Mouse (Mus musculus) limb, embryonic 12.5 days (tissue): ENCODE results near the gene Jade1. TPM values are rescaled to one million over a fixed set of nuclear protein-coding genes. Genes with fewer than 3 reads are reported as not detected.
A peak's percentile ranks its signal among the peaks of the same experiment; 100 is the strongest.

Experiments used
- ATAC-seq: fragments of 200-750 bp; cut with Nextera tagmentation; 2 replicates; pipeline ENCODE4 v1.8.0; 2017; ENCODE audit warnings: low read depth, moderate TSS enrichment; ENCODE audit not compliant: insufficient number of reproducible peaks, insufficient read depth, low FRiP score, low TSS enrichment
- H3K27ac ChIP-seq: fragments of 300-500 bp; sonication (generic); 2 replicates; pipeline ENCODE4 v1.5.1; 2016; ENCODE audit warnings: mild to moderate bottlenecking, moderate library complexity
- H3K27me3 ChIP-seq: fragments of 300-500 bp; sonication (generic); 2 replicates; pipeline ENCODE4 v1.6.1; 2016; ENCODE audit warnings: mild to moderate bottlenecking, moderate library complexity
- H3K36me3 ChIP-seq: fragments of 300-500 bp; sonication (generic); 2 replicates; pipeline ENCODE4 v1.6.1; 2016; ENCODE audit warnings: mild to moderate bottlenecking, moderate library complexity
- H3K4me1 ChIP-seq: fragments of 300-500 bp; sonication (generic); replicated peaks from 2 replicates; pipeline ENCODE4 v1.6.1; 2016
- H3K4me2 ChIP-seq: fragments of 300-500 bp; sonication (generic); 2 replicates; pipeline ENCODE4 v1.6.1; 2016; ENCODE audit warnings: mild to moderate bottlenecking, moderate library complexity
- H3K4me3 ChIP-seq: fragments of 300-500 bp; sonication (generic); replicated peaks from 2 replicates; pipeline ENCODE4 v1.5.1; 2016; ENCODE audit warnings: mild to moderate bottlenecking
- H3K9ac ChIP-seq: fragments of 300-500 bp; sonication (generic); replicated peaks from 2 replicates; pipeline ENCODE4 v1.6.1; 2016; ENCODE audit warnings: mild to moderate bottlenecking, moderate library complexity
- H3K9me3 ChIP-seq: fragments of 300-500 bp; sonication (generic); 2 replicates; pipeline ENCODE4 v1.6.1; 2016; ENCODE audit warnings: mild to moderate bottlenecking, moderate library complexity
- WGBS: fragments of 180-500 bp; shearing (Covaris S2); methylation state at CpG from one replicate; pipeline ENCODE4 v1.1.7; 2016; 5-methylcytosine and 5-hydroxymethylcytosine counted together
- polyA plus RNA-seq: library from polyadenylated mRNA; unstranded; fragments of >200 nt; fragmentation: Nextera tagmentation; extraction: Ambion mirVana; gene quantifications from 2 replicates; pipeline ENCODE4 v1.2.1, GENCODE M21; 2016

Jade1 gene
- polyA plus RNA-seq, 1 experiment from 2014 or later = 15.3 TPM

DNA sequence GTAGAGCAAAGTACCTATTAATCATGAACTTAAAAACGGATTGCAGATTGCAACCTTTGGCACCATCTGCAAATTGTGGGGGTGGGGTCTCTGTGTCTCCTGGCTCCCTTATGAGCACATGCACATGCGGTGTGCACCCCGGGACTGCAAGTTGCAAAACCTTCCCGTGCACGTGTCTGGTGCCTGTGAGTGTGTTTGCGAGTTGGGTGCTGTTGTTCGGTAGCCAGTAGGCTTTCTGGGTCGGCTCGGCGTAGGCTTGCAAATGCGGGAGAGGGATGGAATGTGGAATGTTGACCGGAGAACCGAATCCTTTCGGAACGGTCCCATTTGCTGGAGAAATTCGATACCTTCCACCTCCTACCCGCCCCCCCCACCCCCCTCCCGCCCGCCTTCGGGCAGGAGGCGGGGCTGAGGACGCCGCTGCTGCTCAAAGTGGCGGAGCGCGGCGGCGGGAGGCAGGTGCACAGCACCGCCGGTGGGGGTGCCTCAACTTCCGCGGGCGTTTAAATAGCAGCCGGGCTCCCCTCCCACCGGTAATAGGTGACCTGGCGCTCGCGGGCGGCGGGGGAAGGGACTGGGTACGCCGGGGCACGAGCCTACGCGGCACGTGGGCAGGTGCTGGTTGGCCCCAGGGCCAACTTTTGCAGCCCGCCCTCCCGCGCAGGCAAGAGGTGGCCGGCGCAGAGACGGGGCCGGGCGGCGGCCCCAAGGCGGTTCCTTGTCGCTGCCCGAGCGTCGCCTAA lies 9.1 kb downstream of the Jade1 start:
- no peaks in the 10 kb centered on the region for H3K27me3 ChIP-seq
- peak overlapping the region; percentile 92 for H3K4me2 ChIP-seq
- peaks cover 14% of the 10 kb centered on the region for H3K4me1 ChIP-seq
- H3K9ac ChIP-seq = peak overlapping the region; percentile 84
- no peaks in the 10 kb centered on the region for H3K36me3 ChIP-seq
- ATAC-seq = peak; percentile 52; the same call in 1 of the 2 replicates
- peak overlapping the region; percentile 76 for H3K4me3 ChIP-seq
- no peaks in the 10 kb centered on the region for H3K9me3 ChIP-seq
- under 1% methylated on average over 36 of the region's 60 CpGs for WGBS
- H3K27ac ChIP-seq = peak overlapping the region; percentile 94

DNA sequence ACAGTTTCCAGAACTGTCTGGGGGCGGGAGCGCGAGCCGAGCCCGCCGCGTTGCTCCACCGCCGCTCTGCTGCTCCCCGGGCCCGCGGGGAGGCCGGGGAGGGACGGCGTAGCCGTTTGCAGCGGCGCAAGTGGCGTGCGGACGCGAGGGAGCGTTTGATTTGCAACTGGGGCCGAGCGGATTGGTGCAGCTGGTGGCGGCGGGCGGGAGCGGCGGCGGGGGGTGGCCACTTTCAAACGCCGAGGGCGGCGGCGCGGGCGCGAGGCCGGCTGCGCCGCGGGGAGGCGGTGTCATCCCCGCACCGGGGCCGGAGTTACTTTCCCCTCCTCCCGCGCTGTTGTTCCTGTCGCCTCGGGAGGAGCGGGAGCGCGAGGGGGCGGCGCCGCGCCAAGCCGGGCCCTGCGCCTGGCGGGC lies 9.9 kb downstream of the Jade1 start:
- WGBS = under 1% methylated on average over 59 of the region's 61 CpGs
- Histone ChIP-seq H3K36me3 (no peaks in the 10 kb centered on the region), H3K27ac (peak overlapping the region; percentile 94), H3K9me3 (no peaks in the 10 kb centered on the region), H3K27me3 (no peaks in the 10 kb centered on the region), H3K4me3 (peak overlapping the region; percentile 76), H3K4me2 (peak overlapping the region; percentile 92), H3K4me1 (peaks cover 14% of the 10 kb centered on the region), H3K9ac (peak overlapping the region; percentile 84)
- ATAC-seq = peak; percentile 17; the same call in 1 of the 2 replicates

DNA sequence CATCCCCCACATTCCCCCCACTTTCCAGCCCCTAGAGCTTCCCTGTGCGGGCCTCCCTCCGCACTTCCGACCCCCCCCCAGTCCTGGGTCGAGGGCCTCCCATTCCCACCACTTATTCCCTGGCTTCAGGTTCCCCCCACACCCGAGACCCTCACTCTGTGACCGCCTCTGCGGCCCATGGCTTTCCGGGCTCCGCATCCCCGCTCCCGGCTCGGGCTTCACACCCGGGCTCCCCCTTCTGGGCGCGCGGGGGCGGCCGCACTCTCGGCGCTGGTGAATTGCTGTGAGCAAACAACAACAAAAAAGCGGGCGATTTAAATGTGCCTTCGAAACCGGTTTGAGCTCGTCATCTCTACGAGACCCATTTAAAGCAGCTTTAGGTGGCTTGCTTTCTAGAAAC lies 10.4 kb downstream of the Jade1 start:
- 1% methylated on average over 26 of the region's 26 CpGs for WGBS

DNA sequence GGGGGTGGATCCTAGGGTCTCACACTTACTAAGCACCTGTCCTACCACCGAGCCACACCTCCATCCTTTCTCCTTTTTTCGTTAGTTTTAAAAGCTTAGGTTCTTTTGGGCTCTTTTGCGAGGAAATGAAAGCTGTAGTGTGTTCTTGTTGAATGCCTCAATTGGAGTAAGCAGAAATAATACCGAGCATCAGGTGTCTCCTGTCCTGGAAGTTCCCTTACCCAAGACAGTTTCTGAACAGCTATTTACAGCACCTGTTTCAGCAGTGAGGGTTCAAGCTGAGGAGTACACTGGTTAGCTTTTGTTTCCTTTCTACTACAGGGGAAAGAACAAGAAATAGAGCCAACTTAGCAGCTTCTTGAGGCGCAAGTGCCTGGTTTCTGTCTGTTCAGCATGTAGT lies 14.4 kb downstream of the Jade1 start:
- H3K4me1 ChIP-seq = peaks cover 28% of the 10 kb centered on the region
- H3K9me3 ChIP-seq = no peaks in the 10 kb centered on the region
- WGBS = 82% methylated on average over 5 of the region's 5 CpGs

More for the DNA sequence above, 10.4 kb downstream of the Jade1 start:
- H3K9me3 ChIP-seq = no peaks in the 10 kb centered on the region
- peaks cover 14% of the 10 kb centered on the region for H3K4me1 ChIP-seq
- H3K4me3 ChIP-seq = peak overlapping the region; percentile 76
- peak overlapping the region; percentile 94 for H3K27ac ChIP-seq
- H3K9ac ChIP-seq = peak overlapping the region; percentile 84
- peak overlapping the region; percentile 92 for H3K4me2 ChIP-seq
- H3K27me3 ChIP-seq = no peaks in the 10 kb centered on the region
- H3K36me3 ChIP-seq = no peaks in the 10 kb centered on the region
- ATAC-seq = peak; percentile 52

DNA sequence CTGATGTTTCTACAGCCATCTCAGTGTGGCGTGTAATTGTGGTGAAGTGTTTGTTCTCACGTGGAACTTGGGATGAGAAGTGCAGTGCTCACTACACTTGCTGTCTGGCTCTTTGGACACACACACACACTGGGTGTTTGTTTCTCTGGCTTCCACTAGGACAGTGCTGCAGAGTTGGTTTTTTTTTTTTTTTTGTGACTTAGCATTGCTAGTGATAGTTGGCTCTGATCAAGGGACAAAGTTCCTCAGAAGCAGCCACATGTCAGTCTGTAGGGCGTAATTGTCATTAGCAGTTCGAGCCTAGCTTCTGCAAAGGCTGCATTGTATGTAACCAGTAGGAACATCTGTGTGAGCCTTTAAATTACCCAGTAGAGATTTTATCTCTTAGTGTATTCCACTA lies 16.6 kb downstream of the Jade1 start:
- H3K9ac ChIP-seq = no peak overlapping the region
- 68% methylated on average over 4 of the region's 4 CpGs for whole genome bisulfite sequencing
- H3K36me3 ChIP-seq = no peaks in the 10 kb centered on the region
- H3K4me2 ChIP-seq = no peak overlapping the region
- no peak for ATAC-seq
- no peaks in the 10 kb centered on the region for H3K27me3 ChIP-seq
- no peaks in the 10 kb centered on the region for H3K9me3 ChIP-seq
- no peak overlapping the region for H3K4me3 ChIP-seq
- H3K4me1 ChIP-seq = peaks cover 30% of the 10 kb centered on the region
- H3K27ac ChIP-seq = no peak overlapping the region

More for the DNA sequence above, 14.4 kb downstream of the Jade1 start:
- Histone ChIP-seq H3K4me2 (no peak overlapping the region), H3K27me3 (no peaks in the 10 kb centered on the region), H3K4me3 (no peak overlapping the region), H3K27ac (no peak overlapping the region), H3K36me3 (no peaks in the 10 kb centered on the region), H3K9ac (no peak overlapping the region)
- ATAC-seq = no peak

DNA sequence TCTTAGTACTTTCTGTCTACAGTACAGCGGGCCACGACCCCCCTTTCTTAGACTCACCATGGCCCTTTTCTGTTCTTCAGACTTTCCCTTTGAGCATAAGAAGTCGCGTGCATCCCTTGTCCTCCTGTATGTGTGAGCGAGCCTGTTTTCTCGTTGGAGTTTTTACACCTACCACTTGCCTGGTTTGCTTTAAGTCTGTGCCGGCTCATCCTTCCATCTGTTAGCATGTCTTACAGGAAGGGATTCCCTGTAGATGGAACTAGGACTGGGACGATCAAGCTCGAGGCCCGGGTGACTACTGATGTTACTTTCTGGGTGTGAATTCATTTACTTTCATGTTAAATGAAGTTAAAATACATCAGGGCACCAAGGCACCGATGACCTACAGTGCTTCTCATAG lies 17.4 kb downstream of the Jade1 start:
- Histone ChIP-seq H3K36me3 (no peaks in the 10 kb centered on the region), H3K4me3 (no peak overlapping the region), H3K27ac (no peak overlapping the region), H3K9ac (no peak overlapping the region), H3K4me1 (peaks cover 27% of the 10 kb centered on the region), H3K27me3 (no peaks in the 10 kb centered on the region), H3K4me2 (no peak overlapping the region), H3K9me3 (no peaks in the 10 kb centered on the region)
- WGBS = 83% methylated on average over 11 of the region's 11 CpGs
- ATAC-seq = no peak

DNA sequence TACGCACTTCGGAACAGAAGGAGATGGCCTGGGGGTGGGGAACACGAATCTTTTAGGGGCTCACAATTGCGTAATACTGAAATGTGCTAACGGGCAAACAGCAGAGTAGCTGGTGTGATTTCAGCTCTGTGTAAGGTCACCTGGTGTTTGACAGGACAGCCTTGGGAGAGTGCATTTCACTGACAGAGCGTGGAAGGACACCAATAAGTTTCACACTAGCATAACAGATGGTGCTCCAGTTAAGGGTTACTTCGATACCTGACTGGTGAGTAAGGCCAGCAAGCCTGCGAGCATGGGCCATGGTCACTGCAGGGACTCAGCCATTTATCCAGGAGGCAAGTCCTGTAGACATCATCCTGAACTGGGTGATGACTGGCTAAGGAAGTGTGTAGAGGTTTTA lies 18.7 kb downstream of the Jade1 start:
- no peak for ATAC-seq
- Histone ChIP-seq H3K9ac (no peak overlapping the region), H3K4me2 (no peak overlapping the region), H3K9me3 (no peaks in the 10 kb centered on the region), H3K4me1 (peaks cover 34% of the 10 kb centered on the region), H3K27me3 (no peaks in the 10 kb centered on the region), H3K27ac (no peak overlapping the region), H3K36me3 (no peaks in the 10 kb centered on the region), H3K4me3 (no peak overlapping the region)
- WGBS = 41% methylated on average over 8 of the region's 8 CpGs

DNA sequence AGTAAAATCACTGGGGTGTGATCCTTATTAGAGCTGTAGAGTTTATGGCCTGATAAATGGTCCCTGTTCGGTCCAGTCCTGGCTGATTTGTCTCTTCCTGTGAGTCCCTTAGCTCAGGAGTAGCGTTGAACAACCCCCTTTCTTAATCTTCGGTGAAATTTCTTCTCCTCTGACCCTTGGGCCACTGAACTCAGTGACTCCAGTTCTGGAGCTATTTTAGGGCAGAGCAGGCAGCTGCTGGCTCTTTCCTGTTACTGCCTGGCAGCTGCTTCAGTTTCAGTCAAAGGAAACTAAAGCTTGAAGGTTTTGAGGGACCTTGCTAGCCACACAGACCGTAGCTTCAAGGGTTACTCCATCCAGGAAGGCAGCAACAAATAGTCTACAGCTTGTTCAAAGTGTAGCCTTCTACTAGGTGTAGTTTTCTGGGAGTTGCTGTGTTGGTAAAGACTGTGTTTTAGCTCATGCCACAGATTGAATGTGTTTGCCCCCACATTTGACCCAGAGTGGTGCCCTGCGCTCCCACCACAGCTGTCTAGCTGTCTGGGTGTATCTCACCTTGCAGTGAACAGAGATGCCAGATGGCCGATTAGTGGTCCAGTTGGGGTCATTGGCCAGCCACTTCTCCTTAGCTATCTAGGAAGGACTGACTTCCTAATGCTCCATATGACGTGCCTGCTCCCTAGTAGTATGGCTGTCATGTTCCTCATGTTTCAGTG lies 19.3 kb downstream of the Jade1 start:
- Histone ChIP-seq H3K9me3 (no peaks in the 10 kb centered on the region), H3K4me3 (no peak overlapping the region), H3K27ac (peak overlapping the region; percentile 4; the same call in 1 of the 2 replicates), H3K4me1 (peaks cover 40% of the 10 kb centered on the region), H3K4me2 (no peak overlapping the region), H3K9ac (no peak overlapping the region), H3K36me3 (no peaks in the 10 kb centered on the region), H3K27me3 (no peaks in the 10 kb centered on the region)
- 36% methylated on average over 7 of the region's 7 CpGs for WGBS
- ATAC-seq = no peak

DNA sequence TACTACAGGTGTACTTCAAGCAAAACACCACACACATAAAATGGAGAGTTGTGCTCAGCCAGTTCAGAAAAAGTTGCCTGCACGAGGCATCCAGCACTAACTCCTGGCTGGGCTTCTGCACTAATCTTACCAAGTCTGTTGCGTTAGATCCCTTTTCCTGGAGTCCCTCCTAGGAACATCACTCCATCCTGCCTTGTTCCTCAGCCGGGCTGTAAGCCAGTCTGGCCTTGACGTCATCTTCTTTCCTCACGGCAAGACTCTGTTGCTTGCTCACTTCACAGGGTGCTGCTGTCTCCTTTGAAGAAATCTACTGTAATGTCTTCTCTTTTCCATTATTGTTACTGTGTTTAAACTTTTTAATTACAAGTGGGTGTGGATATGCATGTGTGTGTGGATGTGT lies 20.4 kb downstream of the Jade1 start:
- 77% methylated on average over 5 of the region's 5 CpGs for WGBS
- H3K4me1 ChIP-seq = peaks cover 51% of the 10 kb centered on the region

DNA sequence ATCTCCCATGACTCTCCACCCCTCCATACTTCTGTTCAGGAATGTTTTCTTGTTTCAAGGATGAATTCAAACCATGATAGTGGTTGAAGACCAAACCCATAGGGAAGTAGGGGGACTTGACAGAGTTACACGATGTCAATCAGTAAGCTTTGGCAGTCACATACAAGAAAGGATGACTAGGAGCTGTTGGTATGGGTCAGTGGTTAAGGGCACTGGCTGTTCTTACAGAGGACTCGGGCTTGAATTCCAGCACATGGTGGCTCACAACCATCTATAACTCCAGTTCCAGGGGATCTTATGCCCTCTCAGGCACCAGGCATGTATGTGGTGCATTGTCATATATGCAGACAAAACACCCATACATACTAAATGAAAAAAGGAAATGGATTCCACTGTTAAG lies 21.7 kb downstream of the Jade1 start:
- H3K27me3 ChIP-seq = no peaks in the 10 kb centered on the region
- no peak overlapping the region for H3K4me3 ChIP-seq
- H3K9ac ChIP-seq = no peak overlapping the region
- peaks cover 59% of the 10 kb centered on the region for H3K4me1 ChIP-seq
- no peaks in the 10 kb centered on the region for H3K9me3 ChIP-seq
- H3K36me3 ChIP-seq = no peaks in the 10 kb centered on the region
- 96% methylated on average over 2 of the region's 2 CpGs for WGBS
- no peak overlapping the region for H3K4me2 ChIP-seq
- no peak overlapping the region for H3K27ac ChIP-seq
- ATAC-seq = no peak

More for the DNA sequence above, 20.4 kb downstream of the Jade1 start:
- H3K36me3 ChIP-seq = no peaks in the 10 kb centered on the region
- H3K9me3 ChIP-seq = no peaks in the 10 kb centered on the region
- H3K4me3 ChIP-seq = no peak overlapping the region
- H3K27ac ChIP-seq = no peak overlapping the region
- ATAC-seq = no peak
- H3K9ac ChIP-seq = no peak overlapping the region
- no peaks in the 10 kb centered on the region for H3K27me3 ChIP-seq
- H3K4me2 ChIP-seq = no peak overlapping the region

DNA sequence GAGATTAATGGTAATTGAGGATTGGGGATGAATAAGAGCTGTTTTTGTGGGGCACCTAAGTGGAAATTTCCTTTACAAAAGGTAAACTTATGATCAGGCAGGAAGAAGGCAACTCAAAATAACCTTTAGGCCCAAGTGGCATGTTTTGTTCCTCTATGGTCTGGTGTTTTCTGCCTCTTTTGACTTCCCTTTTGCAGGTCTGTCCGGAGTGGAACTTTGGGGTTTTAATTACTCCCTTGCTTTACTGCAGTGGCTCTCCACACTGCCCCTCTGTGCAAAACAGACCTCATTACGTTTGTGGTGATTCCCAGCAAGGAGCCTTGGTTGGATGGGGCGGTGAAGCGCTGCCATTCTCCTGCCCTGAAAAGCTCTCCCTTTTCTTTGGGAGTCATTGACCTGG lies 24.3 kb downstream of the Jade1 start:
- Histone ChIP-seq H3K4me2 (no peak overlapping the region), H3K4me3 (no peak overlapping the region), H3K9ac (no peak overlapping the region), H3K9me3 (no peaks in the 10 kb centered on the region), H3K36me3 (no peaks in the 10 kb centered on the region), H3K27me3 (no peaks in the 10 kb centered on the region), H3K4me1 (peaks cover 44% of the 10 kb centered on the region), H3K27ac (no peak overlapping the region)
- ATAC-seq = no peak
- WGBS = 47% methylated on average over 4 of the region's 4 CpGs
